Mouse (Mus musculus) cerebellum, postnatal 4 days (tissue): ENCODE data around the gene Tacc3.
A peak's percentile ranks its signal among the peaks of the same experiment; 100 is the strongest.

Experiments
- DNase-seq, 2 experiments: peaks; one replicate each; pipeline ENCODE4 v3.0.0; 2022; ENCODE audit warnings: low spot score in 2 of 2, mixed read lengths in 1 of 2

Tacc3 gene

GRCm38 (mm10) chr5:33657787-33658663, at the start of gene Tacc3, which contains the start of gene Tmem129:
Tacc3 (plus strand) TSS chr5:33658128.
Tmem129 (minus strand) TSS chr5:33658416.
- peak; percentile 92 to 95 for DNase-seq

- DNase-seq: no peak
Observed at GRCm38 (mm10) chr5:33609226-33609625, 48.7 kb upstream of the Tacc3 start.

GRCm38 (mm10) chr5:33611795-33612194, 46.1 kb upstream of the Tacc3 start:
- DNase-seq: no peak

- no peak for DNase-seq
Observed at GRCm38 (mm10) chr5:33614391-33614790, 43.5 kb upstream of the Tacc3 start.

GRCm38 (mm10) chr5:33622671-33623070, 35.3 kb upstream of the Tacc3 start:
- DNase-seq: no peak

GRCm38 (mm10) chr5:33623766-33624165, 34.2 kb upstream of the Tacc3 start:
- no peak for DNase-seq

- no peak for DNase-seq
Observed at GRCm38 (mm10) chr5:33627968-33628367, 30.0 kb upstream of the Tacc3 start.

GRCm38 (mm10) chr5:33628820-33629300, 29.1 kb upstream of the Tacc3 start:
- peak in 1 of 2 experiments; percentile 43 for DNase-seq

GRCm38 (mm10) chr5:33629301-33629987, 28.5 kb upstream of the Tacc3 start, which contains the start of the genes Fam53a and Gm9903:
Fam53a (minus strand) TSS chr5:33629635.
Gm9903 (plus strand) TSS chr5:33629925.
- peak; percentile 100 for DNase-seq

- DNase-seq: no peak
Observed at GRCm38 (mm10) chr5:33630061-33630460, 27.9 kb upstream of the Tacc3 start.

- no peak for DNase-seq
Observed at GRCm38 (mm10) chr5:33630615-33631014, 27.3 kb upstream of the Tacc3 start.

- no peak for DNase-seq
Observed at GRCm38 (mm10) chr5:33632526-33632925, 25.4 kb upstream of the Tacc3 start.

GRCm38 (mm10) chr5:33635361-33635760, 22.6 kb upstream of the Tacc3 start:
- no peak for DNase-seq

GRCm38 (mm10) chr5:33637606-33638350, 20.1 kb upstream of the Tacc3 start:
- DNase-seq: no peak

GRCm38 (mm10) chr5:33638826-33639225, 19.1 kb upstream of the Tacc3 start:
- no peak for DNase-seq

GRCm38 (mm10) chr5:33640652-33641051, 17.3 kb upstream of the Tacc3 start:
- DNase-seq: peak in 1 of 2 experiments; percentile 42

GRCm38 (mm10) chr5:33651017-33651416, 6.9 kb upstream of the Tacc3 start:
- DNase-seq: no peak

- DNase-seq: no peak
Observed at GRCm38 (mm10) chr5:33651541-33651920, 6.4 kb upstream of the Tacc3 start.

GRCm38 (mm10) chr5:33651921-33652782, 5.8 kb upstream of the Tacc3 start, which contains the start of gene Slbp:
Slbp (minus strand) TSS chr5:33652574.
- peak; percentile 87 to 93 for DNase-seq

GRCm38 (mm10) chr5:33652783-33653173, 5.2 kb upstream of the Tacc3 start:
- DNase-seq: no peak

- DNase-seq: no peak
Observed at GRCm38 (mm10) chr5:33654424-33654823, 3.5 kb upstream of the Tacc3 start.
